Mouse (Mus musculus) kidney, embryonic 14.5 days (tissue): ENCODE results near the gene Kif13a. TPM values are rescaled to one million over a fixed set of nuclear protein-coding genes. Genes with fewer than 3 reads are reported as not detected.

Experiments
- ATAC-seq: fragments of 200-750 bp; cut with Nextera tagmentation; 2 replicates; pipeline ENCODE4 v1.8.0; 2017; ENCODE audit warnings: moderate number of reproducible peaks, mild to moderate bottlenecking, moderate TSS enrichment, moderate library complexity; ENCODE audit not compliant: low FRiP score, low TSS enrichment
- H3K27ac ChIP-seq: fragments of 300-500 bp; sonication (generic); 2 replicates; pipeline ENCODE4 v1.5.1; 2014; ENCODE audit warnings: low read depth, mild to moderate bottlenecking, low read length, moderate library complexity, mixed read lengths
- H3K27me3 ChIP-seq: fragments of 300-500 bp; sonication (generic); 2 replicates; pipeline ENCODE4 v1.6.1; 2014; ENCODE audit warnings: mild to moderate bottlenecking, low read length; ENCODE audit not compliant: control insufficient read depth, insufficient read depth
- H3K36me3 ChIP-seq: fragments of 300-500 bp; sonication (generic); 2 replicates; pipeline ENCODE4 v1.6.1; 2014; ENCODE audit warnings: low read length, mixed read lengths; ENCODE audit not compliant: control insufficient read depth, insufficient read depth
- H3K4me1 ChIP-seq: fragments of 300-500 bp; sonication (generic); 2 replicates; pipeline ENCODE4 v1.6.1; 2014; ENCODE audit warnings: low read length, mixed read lengths; ENCODE audit not compliant: control insufficient read depth, insufficient read depth
- H3K4me2 ChIP-seq: fragments of 300-500 bp; sonication (generic); replicated peaks from 2 replicates; pipeline ENCODE4 v1.6.1; 2014; ENCODE audit warnings: low read depth, mild to moderate bottlenecking, low read length
- H3K4me3 ChIP-seq: fragments of 300-500 bp; sonication (generic); 2 replicates; pipeline ENCODE4 v1.5.1; 2014; ENCODE audit warnings: mild to moderate bottlenecking, low read length
- H3K9ac ChIP-seq: fragments of 300-500 bp; sonication (generic); 2 replicates; pipeline ENCODE4 v1.6.1; 2014; ENCODE audit warnings: low read depth, mild to moderate bottlenecking, low read length, moderate library complexity
- H3K9me3 ChIP-seq: fragments of 300-500 bp; sonication (generic); 2 replicates; pipeline ENCODE4 v1.6.1; 2016; ENCODE audit warnings: low read length; ENCODE audit not compliant: control insufficient read depth
- WGBS: fragments of 180-500 bp; shearing (Covaris S2); extraction: QIAGEN DNeasy Blood & Tissue Kit; methylation state at CpG from one replicate; pipeline ENCODE4 v1.1.7; 2014; 5-methylcytosine and 5-hydroxymethylcytosine counted together
- polyA plus RNA-seq: library from polyadenylated mRNA; unstranded; fragments of >200 nt; fragmentation: Nextera tagmentation; extraction: Ambion mirVana; gene quantifications from 2 replicates; pipeline ENCODE4 v1.2.1, GENCODE M21; 2014

The Kif13a gene
- polyA plus RNA-seq, 1 experiment from 2014 or later = 18.2 TPM

GRCm38 (mm10) chr13:46909946-46910345, 19.7 kb downstream of the Kif13a start:
- Histone ChIP-seq H3K36me3 (no peaks in the 10 kb centered on the region), H3K4me1 (0 out of 2 replicates have a peak, but pooled peaks cover 15% of the 10 kb centered on the region), H3K4me3 (no peak overlapping the region), H3K4me2 (no peak overlapping the region), H3K27ac (no peak overlapping the region), H3K9me3 (no peaks in the 10 kb centered on the region), H3K9ac (no peak overlapping the region), H3K27me3 (no peaks in the 10 kb centered on the region)
- WGBS = 81% methylated on average over 3 of the region's 3 CpGs
- no peak for ATAC-seq

- 0 out of 2 replicates have a peak, but pooled peaks have one; percentile 26 for ATAC-seq
- H3K4me3 ChIP-seq = no peak overlapping the region
- no peaks in the 10 kb centered on the region for H3K36me3 ChIP-seq
- H3K27me3 ChIP-seq = no peaks in the 10 kb centered on the region
- H3K27ac ChIP-seq = no peak overlapping the region
- no peak overlapping the region for H3K4me2 ChIP-seq
- 0 out of 2 replicates have a peak, but pooled peaks cover 15% of the 10 kb centered on the region for H3K4me1 ChIP-seq
- H3K9me3 ChIP-seq = no peaks in the 10 kb centered on the region
- H3K9ac ChIP-seq = no peak overlapping the region
- 64% methylated on average over 12 of the region's 12 CpGs for WGBS
Observed at GRCm38 (mm10) chr13:46909005-46909565, 20.6 kb downstream of the Kif13a start.

- Histone ChIP-seq H3K4me3 (no peak overlapping the region), H3K27ac (no peak overlapping the region), H3K36me3 (no peaks in the 10 kb centered on the region), H3K4me2 (no peak overlapping the region), H3K27me3 (no peaks in the 10 kb centered on the region), H3K9ac (no peak overlapping the region), H3K4me1 (0 out of 2 replicates have a peak, but pooled peaks cover 15% of the 10 kb centered on the region), H3K9me3 (no peaks in the 10 kb centered on the region)
- no peak for ATAC-seq
- WGBS = 86% methylated on average over 2 of the region's 2 CpGs
Observed at GRCm38 (mm10) chr13:46908387-46908786, 21.3 kb downstream of the Kif13a start.

- 0 out of 2 replicates have a peak, but pooled peaks cover 15% of the 10 kb centered on the region for H3K4me1 ChIP-seq
- H3K36me3 ChIP-seq = no peaks in the 10 kb centered on the region
- H3K4me3 ChIP-seq = no peak overlapping the region
- no peak overlapping the region for H3K27ac ChIP-seq
- no peak overlapping the region for H3K4me2 ChIP-seq
- H3K9ac ChIP-seq = no peak overlapping the region
- H3K27me3 ChIP-seq = no peaks in the 10 kb centered on the region
- H3K9me3 ChIP-seq = no peaks in the 10 kb centered on the region
- ATAC-seq = no peak
- 84% methylated on average over 10 of the region's 10 CpGs for WGBS
Observed at GRCm38 (mm10) chr13:46907861-46908260, 21.8 kb downstream of the Kif13a start.

GRCm38 (mm10) chr13:46907115-46907514, 22.6 kb downstream of the Kif13a start:
- Histone ChIP-seq H3K36me3 (no peaks in the 10 kb centered on the region), H3K27me3 (no peaks in the 10 kb centered on the region), H3K4me3 (no peak overlapping the region), H3K4me1 (0 out of 2 replicates have a peak, but pooled peaks cover 15% of the 10 kb centered on the region), H3K4me2 (no peak overlapping the region), H3K9me3 (no peaks in the 10 kb centered on the region; the same call in 1 of the 2 replicates), H3K9ac (no peak overlapping the region), H3K27ac (no peak overlapping the region)
- ATAC-seq = no peak
- 92% methylated on average over 4 of the region's 4 CpGs for WGBS

- no peak overlapping the region for H3K27ac ChIP-seq
- WGBS = 82% methylated on average over 5 of the region's 5 CpGs
Observed at GRCm38 (mm10) chr13:46905971-46906370, 23.7 kb downstream of the Kif13a start.

GRCm38 (mm10) chr13:46904982-46905621, 24.6 kb downstream of the Kif13a start:
- no peaks in the 10 kb centered on the region for H3K4me1 ChIP-seq
- H3K4me2 ChIP-seq = no peak overlapping the region
- H3K4me3 ChIP-seq = no peak overlapping the region
- WGBS = 87% methylated on average over 14 of the region's 14 CpGs
- H3K27ac ChIP-seq = no peak overlapping the region
- H3K9me3 ChIP-seq = no peaks in the 10 kb centered on the region; the same call in 1 of the 2 replicates
- H3K36me3 ChIP-seq = no peaks in the 10 kb centered on the region
- no peaks in the 10 kb centered on the region for H3K27me3 ChIP-seq
- ATAC-seq = no peak
- no peak overlapping the region for H3K9ac ChIP-seq

More at GRCm38 (mm10) chr13:46905971-46906370, 23.7 kb downstream of the Kif13a start:
- Histone ChIP-seq H3K9me3 (no peaks in the 10 kb centered on the region; the same call in 1 of the 2 replicates), H3K4me3 (no peak overlapping the region), H3K4me1 (0 out of 2 replicates have a peak, but pooled peaks cover 5% of the 10 kb centered on the region), H3K36me3 (no peaks in the 10 kb centered on the region), H3K27me3 (no peaks in the 10 kb centered on the region), H3K9ac (no peak overlapping the region), H3K4me2 (no peak overlapping the region)
- no peak for ATAC-seq

- no peak overlapping the region for H3K4me2 ChIP-seq
- no peak overlapping the region for H3K4me3 ChIP-seq
- no peak overlapping the region for H3K9ac ChIP-seq
- no peak for ATAC-seq
- H3K27ac ChIP-seq = no peak overlapping the region
- no peaks in the 10 kb centered on the region; the same call in 1 of the 2 replicates for H3K9me3 ChIP-seq
- no peaks in the 10 kb centered on the region for H3K27me3 ChIP-seq
- 78% methylated on average over 7 of the region's 7 CpGs for WGBS
- H3K36me3 ChIP-seq = no peaks in the 10 kb centered on the region
- H3K4me1 ChIP-seq = no peaks in the 10 kb centered on the region
Observed at GRCm38 (mm10) chr13:46902568-46903255, 27.0 kb downstream of the Kif13a start.
